16 mouse cellular contexts compared by ENCODE assay signal in genomic region chr2:102149058-102149457, GRCm38 (mm10). TPM values are rescaled to one million over a fixed set of nuclear protein-coding genes. Genes with fewer than 3 reads are reported as not detected.
DNase-seq lines count a peak whose midpoint lies in the region.
"Had no signal": no experiment of that assay in that cellular context is flagged by ENCODE, and none has a peak within 500 bp of the region (broad histone marks: within the 10 kb centered on the region; RNA-seq: fewer than 3 reads in every experiment).

No protein-coding gene starts in this region.

- DNase-seq in frontal cortex, adult 2 months (ENCODE audit: extremely low spot score in 1 of 2, low spot score in 1 of 2), result peak; percentile 44 to 53
- DNase-seq in frontal cortex, postnatal 10 days (ENCODE audit: low spot score in 2 of 2), result no peak
- peak; percentile 43 for DNase-seq in R1 (ENCODE audit: low read depth, low spot score)
- DNase-seq in brain, adult 2 months (ENCODE audit: low read depth, low spot score), result peak; percentile 70
- no peak for DNase-seq in c-Kit-positive CD71-positive TER-119-positive erythroid progenitor cells, embryonic 14.5 days (ENCODE audit: low spot score)
- DNase-seq in cerebellum, postnatal 4 days (ENCODE audit: low spot score in 2 of 2), result no peak
- DNase-seq: adrenal gland, adult 8-10 months; adrenal gland, postnatal 14 days; adrenal gland, postnatal 36 days; cerebellum, adult 11-12 months; cerebellum, adult 2 months; cerebellum, adult 9-10 months; cerebellum, postnatal 10 days; cerebellum, postnatal 25 days; embryo, embryonic 11 days had no signal

RNA-seq across cellular contexts. Expression of gene Ldlrad3, which starts 37.1 kb away (rescaled TPM):
- polyA plus RNA-seq in frontal cortex, adult 2 months (2012; rRNA removed), result 11.0 and 12.1 TPM in 2 replicates
- polyA plus RNA-seq: erythroblast, embryonic 14.5 days had no signal

Comparison
In these comparisons a context has a peak if more than half of its experiments do, and no peak if none do; other contexts are left out.
1. DNase-seq: peak in frontal cortex, adult 2 months (2 of 2), R1 (single experiment) and brain, adult 2 months (single experiment); none in frontal cortex, postnatal 10 days (0 of 2), c-Kit-positive CD71-positive TER-119-positive erythroid progenitor cells, embryonic 14.5 days (single experiment) and cerebellum, postnatal 4 days (0 of 2).